Mouse (Mus musculus) intestine, embryonic 15.5 days (tissue): Measurements from ENCODE around the gene Vav1. TPM values are rescaled to one million over a fixed set of nuclear protein-coding genes. Genes with fewer than 3 reads are reported as not detected.
A peak's percentile ranks its signal among the peaks of the same experiment; 100 is the strongest.
"Not testable (repeated sequence)": the region's sequence is repeated elsewhere in the genome, so short reads cannot be mapped to it uniquely, and the experiment has no call there.

ENCODE experiments used
- ATAC-seq: fragments of 200-750 bp; cut with Nextera tagmentation; 2 replicates; pipeline ENCODE4 v1.8.0; 2017; ENCODE audit warnings: moderate TSS enrichment, moderate library complexity
- H3K27ac ChIP-seq: fragments of 300-500 bp; sonication (generic); 2 replicates; pipeline ENCODE4 v1.5.1; 2015; ENCODE audit warnings: mild to moderate bottlenecking, inconsistent platforms
- H3K27me3 ChIP-seq: fragments of 300-500 bp; sonication (generic); replicated peaks from 2 replicates; pipeline ENCODE4 v1.6.1; 2015; ENCODE audit warnings: inconsistent platforms
- H3K36me3 ChIP-seq: fragments of 300-500 bp; sonication (generic); 2 replicates; pipeline ENCODE4 v1.6.1; 2015; ENCODE audit warnings: inconsistent platforms
- H3K4me1 ChIP-seq: fragments of 300-500 bp; sonication (generic); replicated peaks from 2 replicates; pipeline ENCODE4 v1.6.1; 2015; ENCODE audit warnings: inconsistent platforms
- H3K4me2 ChIP-seq: fragments of 300-500 bp; sonication (generic); replicated peaks from 2 replicates; pipeline ENCODE4 v1.6.1; 2015; ENCODE audit warnings: mild to moderate bottlenecking, inconsistent platforms
- H3K4me3 ChIP-seq: fragments of 300-500 bp; sonication (generic); replicated peaks from 2 replicates; pipeline ENCODE4 v1.5.1; 2015; ENCODE audit warnings: inconsistent platforms
- H3K9ac ChIP-seq: fragments of 300-500 bp; sonication (generic); 2 replicates; pipeline ENCODE4 v1.6.1; 2015; ENCODE audit warnings: inconsistent platforms
- H3K9me3 ChIP-seq: fragments of 300-500 bp; sonication (generic); 2 replicates; pipeline ENCODE4 v1.6.1; 2016; ENCODE audit warnings: inconsistent platforms
- WGBS: fragments of 180-500 bp; shearing (Covaris S2); methylation state at CpG from one replicate; pipeline ENCODE4 v1.1.7; 2015; 5-methylcytosine and 5-hydroxymethylcytosine counted together
- polyA plus RNA-seq: library from polyadenylated mRNA; unstranded; fragments of >200 nt; fragmentation: Nextera tagmentation; extraction: Ambion mirVana; gene quantifications from 2 replicates; pipeline ENCODE4 v1.2.1, GENCODE M21; 2015

The Vav1 gene
- polyA plus RNA-seq, 1 experiment from 2014 or later, result 3.2 TPM

- WGBS, result 2% methylated on average over 13 of the region's 13 CpGs
- Histone ChIP-seq H3K4me2 (peak overlapping the region; percentile 84), H3K27ac (no peak overlapping the region), H3K36me3 (no peaks in the 10 kb centered on the region), H3K27me3 (no peaks in the 10 kb centered on the region), H3K9me3 (no peaks in the 10 kb centered on the region), H3K9ac (peak overlapping the region; percentile 47), H3K4me3 (peak overlapping the region; percentile 52), H3K4me1 (peaks cover 12% of the 10 kb centered on the region)
- ATAC-seq, result peak; percentile 52
Measured at GRCm38 (mm10) chr17:57275997-57276351, 2.9 kb upstream of the Vav1 start.

- H3K27ac ChIP-seq, result no peak overlapping the region
- H3K9ac ChIP-seq, result no peak overlapping the region
- WGBS, result under 1% methylated on average over 20 of the region's 20 CpGs
Measured at GRCm38 (mm10) chr17:57276634-57277121, 2.2 kb upstream of the Vav1 start.

GRCm38 (mm10) chr17:57277598-57278261 lies 1.2 kb upstream of the Vav1 start:
- not testable (repeated sequence) for H3K9me3 ChIP-seq, H3K4me2 ChIP-seq, H3K27ac ChIP-seq, H3K27me3 ChIP-seq, H3K36me3 ChIP-seq, H3K4me3 ChIP-seq, H3K9ac ChIP-seq, ATAC-seq
- WGBS, result 79% methylated on average over 5 of the region's 5 CpGs
- peaks cover 12% of the 10 kb centered on the region for H3K4me1 ChIP-seq

More at GRCm38 (mm10) chr17:57276634-57277121, 2.2 kb upstream of the Vav1 start:
- Histone ChIP-seq H3K36me3 (no peaks in the 10 kb centered on the region), H3K4me1 (peaks cover 12% of the 10 kb centered on the region), H3K4me3 (peak overlapping the region; percentile 52), H3K9me3 (no peaks in the 10 kb centered on the region), H3K27me3 (no peaks in the 10 kb centered on the region), H3K4me2 (peak overlapping the region; percentile 84)
- peak; percentile 46 for ATAC-seq

DNA sequence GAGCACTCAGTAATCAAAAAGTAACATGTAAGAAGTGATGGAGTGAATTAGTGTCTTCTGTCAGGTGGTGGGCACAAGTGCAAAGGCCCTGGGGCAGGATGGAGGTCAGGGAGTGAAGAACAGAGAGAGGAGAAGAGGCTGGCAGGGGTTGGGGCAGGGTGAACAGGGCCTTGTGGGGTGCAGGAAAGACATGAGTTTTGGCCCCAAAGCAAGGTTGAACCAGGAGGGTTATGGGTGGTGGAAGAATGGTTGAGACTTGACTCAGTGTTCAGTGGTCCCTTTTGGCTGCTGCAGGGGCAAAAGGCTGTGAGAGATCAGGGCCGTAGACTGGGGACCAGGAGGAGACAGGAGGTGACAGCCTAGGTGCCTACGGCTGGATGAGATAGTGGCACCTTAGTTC lies 363 bp upstream of the Vav1 start:
- no peaks in the 10 kb centered on the region for H3K9me3 ChIP-seq
- ATAC-seq, result no peak
- WGBS, result 75% methylated on average over 2 of the region's 2 CpGs

DNA sequence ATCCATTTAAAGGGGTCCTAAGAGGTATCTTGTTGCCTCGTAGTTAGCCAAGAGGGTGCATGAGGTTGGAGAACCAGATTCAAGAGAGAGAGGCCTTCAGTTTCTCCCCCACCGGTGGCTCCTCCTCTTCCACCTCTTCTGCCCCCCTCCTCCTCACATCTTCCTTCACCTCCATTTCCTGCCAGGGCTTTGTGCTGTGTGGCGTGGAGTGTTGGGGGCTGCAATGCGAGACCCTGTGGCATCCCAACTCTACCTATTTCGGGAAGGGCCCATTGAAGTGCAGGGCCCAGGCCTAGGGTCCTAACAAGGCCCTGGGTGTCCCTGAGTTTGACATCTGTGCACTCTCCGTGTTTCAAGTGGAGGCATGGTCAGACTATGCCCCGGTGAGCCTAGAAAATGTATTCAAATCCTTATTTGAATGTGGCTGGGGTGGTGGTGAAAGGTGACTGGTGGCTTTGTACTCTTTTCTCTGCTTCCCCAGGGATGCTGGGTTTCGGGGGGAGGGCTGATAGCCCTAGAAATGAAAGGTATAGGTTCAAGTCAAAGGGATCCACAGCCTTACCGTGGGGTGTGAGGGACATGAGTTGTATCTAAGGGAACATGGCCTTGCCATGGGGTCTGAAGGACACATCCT lies 808 bp downstream of the Vav1 start:
- Histone ChIP-seq H3K4me3 (no peak overlapping the region; the same call in 1 of the 2 replicates), H3K27ac (no peak overlapping the region), H3K4me1 (peaks cover 11% of the 10 kb centered on the region), H3K36me3 (no peaks in the 10 kb centered on the region), H3K9ac (no peak overlapping the region), H3K4me2 (no peak overlapping the region), H3K27me3 (no peaks in the 10 kb centered on the region), H3K9me3 (no peaks in the 10 kb centered on the region)
- ATAC-seq, result no peak
- WGBS, result 48% methylated on average over 9 of the region's 9 CpGs

More for the DNA sequence above, 363 bp upstream of the Vav1 start:
- H3K9ac ChIP-seq, result no peak overlapping the region
- H3K27me3 ChIP-seq, result no peaks in the 10 kb centered on the region
- no peaks in the 10 kb centered on the region for H3K36me3 ChIP-seq
- H3K4me1 ChIP-seq, result peaks cover 12% of the 10 kb centered on the region
- H3K4me2 ChIP-seq, result no peak overlapping the region
- no peak overlapping the region for H3K27ac ChIP-seq
- no peak overlapping the region for H3K4me3 ChIP-seq

DNA sequence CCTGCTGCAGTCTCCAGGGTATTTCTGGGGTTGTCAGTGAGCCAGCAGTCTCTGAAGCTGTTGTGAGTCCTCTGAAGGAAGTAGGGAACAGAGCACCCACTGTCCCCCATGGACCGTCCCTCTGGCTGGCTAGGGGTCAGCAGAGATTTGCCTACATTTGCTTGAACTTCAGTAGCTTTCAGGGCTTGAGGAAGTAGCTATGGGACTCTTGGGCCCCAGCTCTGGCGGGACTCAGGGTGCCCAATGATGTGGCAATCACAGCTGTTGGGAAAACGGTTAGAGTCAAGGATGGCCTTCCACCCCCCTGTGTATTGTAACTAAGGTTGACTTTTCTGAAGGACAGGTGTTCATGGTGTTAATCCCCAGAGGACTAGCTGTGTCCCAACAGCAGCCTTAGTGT lies 1.5 kb downstream of the Vav1 start:
- Histone ChIP-seq H3K27me3 (no peaks in the 10 kb centered on the region), H3K4me2 (no peak overlapping the region), H3K36me3 (no peaks in the 10 kb centered on the region), H3K27ac (no peak overlapping the region), H3K9me3 (no peaks in the 10 kb centered on the region), H3K4me3 (no peak overlapping the region), H3K4me1 (peaks cover 7% of the 10 kb centered on the region), H3K9ac (no peak overlapping the region)
- no peak for ATAC-seq
- WGBS, result 75% methylated on average over 3 of the region's 3 CpGs

GRCm38 (mm10) chr17:57283906-57284305 lies 5.0 kb downstream of the Vav1 start:
- Histone ChIP-seq H3K9me3 (no peaks in the 10 kb centered on the region), H3K36me3 (no peaks in the 10 kb centered on the region), H3K27me3 (no peaks in the 10 kb centered on the region), H3K4me2 (no peak overlapping the region), H3K4me1 (no peaks in the 10 kb centered on the region), H3K9ac (no peak overlapping the region), H3K27ac (no peak overlapping the region), H3K4me3 (no peak overlapping the region)
- 79% methylated on average over 5 of the region's 5 CpGs for WGBS
- ATAC-seq, result no peak

- no peak overlapping the region for H3K4me2 ChIP-seq
- no peak overlapping the region for H3K9ac ChIP-seq
- no peaks in the 10 kb centered on the region for H3K4me1 ChIP-seq
- H3K27me3 ChIP-seq, result no peaks in the 10 kb centered on the region
- 54% methylated on average over 2 of the region's 2 CpGs for WGBS
- H3K27ac ChIP-seq, result no peak overlapping the region
- no peak for ATAC-seq
- no peaks in the 10 kb centered on the region for H3K36me3 ChIP-seq
- no peak overlapping the region for H3K4me3 ChIP-seq
- H3K9me3 ChIP-seq, result no peaks in the 10 kb centered on the region
Measured at GRCm38 (mm10) chr17:57285077-57285476, 6.2 kb downstream of the Vav1 start.

GRCm38 (mm10) chr17:57286718-57287355 lies 7.9 kb downstream of the Vav1 start:
- H3K9ac ChIP-seq, result no peak overlapping the region
- no peaks in the 10 kb centered on the region for H3K36me3 ChIP-seq
- no peaks in the 10 kb centered on the region for H3K9me3 ChIP-seq
- 53% methylated on average over 8 of the region's 8 CpGs for WGBS
- ATAC-seq, result no peak
- H3K4me2 ChIP-seq, result no peak overlapping the region
- H3K27me3 ChIP-seq, result no peaks in the 10 kb centered on the region
- H3K4me1 ChIP-seq, result no peaks in the 10 kb centered on the region
- no peak overlapping the region for H3K4me3 ChIP-seq
- H3K27ac ChIP-seq, result no peak overlapping the region

GRCm38 (mm10) chr17:57289252-57289651 lies 10.4 kb downstream of the Vav1 start:
- 79% methylated on average over 5 of the region's 5 CpGs for WGBS
- no peak overlapping the region for H3K4me3 ChIP-seq
- H3K9me3 ChIP-seq, result no peaks in the 10 kb centered on the region
- no peaks in the 10 kb centered on the region for H3K27me3 ChIP-seq
- H3K9ac ChIP-seq, result no peak overlapping the region
- ATAC-seq, result no peak
- no peaks in the 10 kb centered on the region for H3K36me3 ChIP-seq
- no peak overlapping the region for H3K4me2 ChIP-seq
- no peak overlapping the region for H3K27ac ChIP-seq
- no peaks in the 10 kb centered on the region for H3K4me1 ChIP-seq

DNA sequence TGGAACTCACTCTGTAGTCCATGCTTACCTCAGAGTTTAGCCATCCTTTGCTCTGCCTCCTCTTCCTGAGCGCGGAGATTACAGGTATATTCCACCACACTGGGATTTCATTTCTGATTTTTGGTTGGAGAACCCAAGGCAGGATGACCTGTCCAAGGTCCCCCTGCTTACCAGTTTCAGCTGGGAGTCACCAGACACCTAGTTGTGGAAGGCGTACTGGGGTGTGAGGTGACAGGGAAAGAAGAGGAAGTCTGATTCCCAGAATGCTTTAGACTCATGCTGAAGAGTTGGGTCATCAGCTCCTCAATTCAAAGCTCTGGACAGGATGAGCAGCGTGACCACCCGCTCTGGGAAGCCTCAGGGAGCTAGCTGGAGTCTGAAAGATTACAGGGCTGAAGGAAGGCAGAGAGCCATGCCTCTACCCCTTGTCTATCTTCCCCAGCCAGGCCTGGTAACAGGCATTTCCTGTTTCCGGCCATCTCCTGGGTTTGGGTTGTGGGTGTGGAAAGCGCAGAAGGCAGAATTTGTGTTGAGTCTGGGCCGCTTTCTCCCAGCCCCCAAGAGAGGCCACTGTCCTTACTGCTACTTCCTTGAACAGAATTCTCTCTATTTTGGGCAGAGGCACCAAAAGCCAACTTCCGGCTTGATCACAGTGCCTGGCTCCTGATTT lies 11.2 kb downstream of the Vav1 start:
- Histone ChIP-seq H3K9ac (no peak overlapping the region), H3K4me1 (no peaks in the 10 kb centered on the region), H3K4me3 (no peak overlapping the region), H3K36me3 (no peaks in the 10 kb centered on the region), H3K9me3 (no peaks in the 10 kb centered on the region), H3K27me3 (no peaks in the 10 kb centered on the region), H3K27ac (no peak overlapping the region), H3K4me2 (no peak overlapping the region)
- no peak for ATAC-seq
- WGBS, result 78% methylated on average over 9 of the region's 9 CpGs

- no peak overlapping the region for H3K9ac ChIP-seq
- WGBS, result 79% methylated on average over 7 of the region's 7 CpGs
- ATAC-seq, result no peak
- no peak overlapping the region for H3K27ac ChIP-seq
- H3K9me3 ChIP-seq, result no peaks in the 10 kb centered on the region
- H3K4me3 ChIP-seq, result no peak overlapping the region
- H3K4me2 ChIP-seq, result no peak overlapping the region
- no peaks in the 10 kb centered on the region for H3K4me1 ChIP-seq
- no peaks in the 10 kb centered on the region for H3K36me3 ChIP-seq
- no peaks in the 10 kb centered on the region for H3K27me3 ChIP-seq
Measured at GRCm38 (mm10) chr17:57290671-57291055, 11.8 kb downstream of the Vav1 start.
